Mouse (Mus musculus) lung, embryonic 14.5 days (tissue): ENCODE measurements around the gene Otp. TPM values are rescaled to one million over a fixed set of nuclear protein-coding genes. Genes with fewer than 3 reads are reported as not detected.

Source experiments
- ATAC-seq: fragments of 200-750 bp; cut with Nextera tagmentation; 2 replicates; pipeline ENCODE4 v1.8.0; 2017; ENCODE audit warnings: mild to moderate bottlenecking, moderate TSS enrichment, moderate library complexity; ENCODE audit not compliant: insufficient read depth
- DNase-seq: peaks from one replicate; pipeline ENCODE4 v3.0.0-alpha.2; 2015
- H3K27ac ChIP-seq: fragments of 300-500 bp; sonication (generic); 2 replicates; pipeline ENCODE4 v1.5.1; 2014; ENCODE audit warnings: low read depth, mild to moderate bottlenecking, moderate library complexity
- H3K27me3 ChIP-seq: fragments of 300-500 bp; sonication (generic); 2 replicates; pipeline ENCODE4 v1.6.1; 2014; ENCODE audit warnings: low read length, control low read depth; ENCODE audit not compliant: insufficient read depth
- H3K36me3 ChIP-seq: fragments of 300-500 bp; sonication (generic); 2 replicates; pipeline ENCODE4 v1.6.1; 2014; ENCODE audit warnings: control low read depth; ENCODE audit not compliant: insufficient read depth
- H3K4me1 ChIP-seq: fragments of 300-500 bp; sonication (generic); 2 replicates; pipeline ENCODE4 v1.6.1; 2014; ENCODE audit warnings: antibody characterized with exemption, control low read depth; ENCODE audit not compliant: insufficient read depth
- H3K4me2 ChIP-seq: fragments of 300-500 bp; sonication (generic); 2 replicates; pipeline ENCODE4 v1.6.1; 2014; ENCODE audit warnings: mild to moderate bottlenecking
- H3K4me3 ChIP-seq: fragments of 300-500 bp; sonication (generic); 2 replicates; pipeline ENCODE4 v1.5.1; 2014; ENCODE audit warnings: low read depth, low read length
- H3K9ac ChIP-seq: fragments of 300-500 bp; sonication (generic); 2 replicates; pipeline ENCODE4 v1.6.1; 2014
- H3K9me3 ChIP-seq: fragments of 300-500 bp; sonication (generic); 2 replicates; pipeline ENCODE4 v1.6.1; 2016; ENCODE audit warnings: low read depth, low read length, control low read depth
- CTCF ChIP-seq: IDR thresholded peaks from 2 replicates; pipeline ENCODE4 v1.5.1; 2016; ENCODE audit warnings: antibody characterized with exemption, low read depth
- WGBS: fragments of 180-500 bp; shearing (Covaris S2); extraction: QIAGEN DNeasy Blood & Tissue Kit; methylation state at CpG from one replicate; pipeline ENCODE4 v1.1.7; 2014; 5-methylcytosine and 5-hydroxymethylcytosine counted together
- polyA plus RNA-seq: library from polyadenylated mRNA; unstranded; fragments of >200 nt; fragmentation: Nextera tagmentation; extraction: Ambion mirVana; gene quantifications from 2 replicates; pipeline ENCODE4 v1.2.1, GENCODE M21; 2014

Otp gene
- polyA plus RNA-seq, 1 experiment from 2014 or later: not detected

DNA sequence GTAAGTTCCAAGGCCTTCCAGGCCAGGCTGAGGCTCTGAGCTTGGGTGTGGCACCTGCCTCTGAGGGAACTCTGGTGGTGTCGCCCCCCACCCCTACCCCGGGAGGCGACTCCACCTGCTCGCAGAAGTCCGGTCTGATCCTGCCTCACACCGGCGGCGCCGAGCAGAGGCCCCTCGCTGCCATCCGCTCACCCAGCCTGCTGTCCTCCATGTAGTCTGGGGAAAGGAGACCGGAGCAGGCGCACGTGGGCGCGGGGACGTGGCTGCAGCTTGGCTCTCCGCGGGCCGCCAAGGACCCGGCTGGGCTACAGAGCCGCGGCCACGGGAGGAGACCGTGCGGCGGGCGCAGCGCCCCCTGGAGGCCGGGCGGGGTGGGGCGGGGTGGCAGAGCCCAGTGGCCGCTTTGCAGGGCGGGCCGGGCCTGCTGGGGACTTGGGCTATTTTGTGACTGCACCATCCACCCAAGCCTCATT is 6.9 kb upstream of the Otp start:
- peak; percentile 72 for ATAC-seq
- Histone ChIP-seq H3K27me3 (peaks cover 77% of the 10 kb centered on the region), H3K4me3 (peak overlapping the region; percentile 26), H3K36me3 (no peaks in the 10 kb centered on the region), H3K4me2 (peak overlapping the region; percentile 61), H3K4me1 (no peaks in the 10 kb centered on the region), H3K9me3 (no peaks in the 10 kb centered on the region), H3K9ac (peak overlapping the region; percentile 13), H3K27ac (no peak overlapping the region)
- DNase-seq: peak; percentile 56
- 0 out of 2 replicates have a peak, but pooled peaks have one; percentile 20 for TF ChIP-seq CTCF
- WGBS: under 1% methylated on average over 35 of the region's 35 CpGs

DNA sequence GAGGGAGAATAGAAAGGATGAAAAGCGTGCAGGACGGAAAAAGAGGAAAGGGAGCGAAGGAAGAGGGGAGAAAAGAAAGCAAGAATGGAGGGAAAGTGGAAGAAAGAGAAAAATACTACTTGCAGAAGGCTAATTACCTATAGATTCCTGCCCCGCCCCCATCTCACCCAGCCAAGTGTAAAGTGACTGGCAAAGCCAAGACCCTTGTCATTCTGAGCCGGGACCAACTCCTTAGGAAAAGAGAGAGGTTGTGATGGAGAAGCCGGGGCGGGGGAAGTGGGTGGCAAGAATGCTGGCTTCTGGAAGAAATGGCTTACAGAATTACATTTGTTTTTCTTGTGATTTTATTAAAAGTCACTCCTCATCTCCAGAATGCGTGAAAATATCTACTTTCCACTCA is 5.9 kb upstream of the Otp start:
- TF ChIP-seq CTCF: no peak
- no peak for ATAC-seq
- Histone ChIP-seq H3K9ac (no peak overlapping the region), H3K4me3 (no peak overlapping the region), H3K4me1 (no peaks in the 10 kb centered on the region), H3K36me3 (no peaks in the 10 kb centered on the region), H3K9me3 (no peaks in the 10 kb centered on the region), H3K27ac (no peak overlapping the region), H3K4me2 (peak overlapping the region; percentile 61; the same call in 1 of the 2 replicates), H3K27me3 (peaks cover 88% of the 10 kb centered on the region)
- WGBS: 1% methylated on average over 8 of the region's 8 CpGs
- DNase-seq: no peak

DNA sequence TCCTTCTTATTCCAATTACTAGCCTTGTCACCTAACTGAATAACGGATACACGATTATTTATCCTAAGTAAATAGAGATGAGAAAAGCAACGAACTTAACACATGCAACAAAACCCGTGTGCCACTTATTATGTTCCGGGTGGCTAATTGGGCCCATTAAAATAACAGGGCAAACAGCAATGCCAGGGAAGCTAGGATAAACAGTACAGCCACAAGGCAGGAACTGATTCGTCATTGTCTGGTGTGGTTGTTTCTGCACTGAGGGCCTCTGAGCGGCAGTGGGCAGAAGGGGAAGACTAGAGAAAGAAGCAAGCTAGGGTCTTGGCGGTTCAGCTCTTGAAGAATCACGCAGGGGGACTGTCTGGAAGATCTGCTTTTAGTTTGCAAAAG is 5.3 kb upstream of the Otp start:
- no peak for ATAC-seq
- no peak for DNase-seq

DNA sequence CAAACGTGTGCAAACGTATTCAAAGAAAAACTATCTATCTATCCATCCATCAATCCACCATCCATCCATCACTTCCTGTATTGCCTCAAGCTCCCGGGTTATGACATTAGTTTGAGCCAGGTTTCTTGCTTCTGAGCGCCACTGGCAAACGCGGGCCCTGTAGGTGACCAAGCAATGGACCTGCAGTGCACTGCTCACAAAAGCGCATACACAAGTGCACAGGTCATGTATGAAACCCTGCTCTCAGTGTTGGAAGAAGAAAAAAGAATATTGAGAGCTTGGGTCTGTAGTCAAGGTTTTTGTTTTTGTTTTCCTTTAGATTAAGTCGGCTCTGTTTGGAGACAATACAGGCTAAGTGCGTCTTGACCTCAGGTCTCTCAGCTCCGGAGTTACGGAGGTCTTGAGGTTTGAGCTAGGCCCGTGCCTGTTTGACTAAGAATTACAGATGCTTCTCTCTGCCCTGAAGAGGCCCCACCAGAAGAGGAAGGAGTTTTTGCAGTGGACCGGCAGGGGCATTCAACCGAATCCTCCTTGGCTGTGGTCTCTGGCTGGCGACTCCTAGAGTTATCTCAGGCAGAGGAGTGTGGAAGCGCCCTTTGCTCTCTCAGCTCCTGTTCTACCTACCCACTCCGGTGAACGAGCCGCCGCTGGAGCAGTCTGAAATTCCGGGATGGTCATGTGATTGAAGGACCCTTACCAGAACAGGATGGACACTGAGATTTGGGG is 4.8 kb upstream of the Otp start:
- Histone ChIP-seq H3K27me3 (peaks cover 96% of the 10 kb centered on the region), H3K4me2 (no peak overlapping the region), H3K9me3 (no peaks in the 10 kb centered on the region), H3K27ac (no peak overlapping the region), H3K4me3 (no peak overlapping the region), H3K4me1 (no peaks in the 10 kb centered on the region), H3K9ac (no peak overlapping the region), H3K36me3 (no peaks in the 10 kb centered on the region)
- WGBS: 2% methylated on average over 21 of the region's 21 CpGs
- DNase-seq (no peak), ATAC-seq (no peak)
- no peak for TF ChIP-seq CTCF

More for the DNA sequence above, 5.3 kb upstream of the Otp start:
- no peak overlapping the region for H3K9ac ChIP-seq
- H3K27me3 ChIP-seq: peaks cover 91% of the 10 kb centered on the region
- no peak overlapping the region for H3K4me3 ChIP-seq
- H3K4me2 ChIP-seq: no peak overlapping the region
- H3K9me3 ChIP-seq: no peaks in the 10 kb centered on the region
- H3K27ac ChIP-seq: no peak overlapping the region
- WGBS: 2% methylated on average over 9 of the region's 9 CpGs
- H3K4me1 ChIP-seq: no peaks in the 10 kb centered on the region
- H3K36me3 ChIP-seq: no peaks in the 10 kb centered on the region
- TF ChIP-seq CTCF: no peak

DNA sequence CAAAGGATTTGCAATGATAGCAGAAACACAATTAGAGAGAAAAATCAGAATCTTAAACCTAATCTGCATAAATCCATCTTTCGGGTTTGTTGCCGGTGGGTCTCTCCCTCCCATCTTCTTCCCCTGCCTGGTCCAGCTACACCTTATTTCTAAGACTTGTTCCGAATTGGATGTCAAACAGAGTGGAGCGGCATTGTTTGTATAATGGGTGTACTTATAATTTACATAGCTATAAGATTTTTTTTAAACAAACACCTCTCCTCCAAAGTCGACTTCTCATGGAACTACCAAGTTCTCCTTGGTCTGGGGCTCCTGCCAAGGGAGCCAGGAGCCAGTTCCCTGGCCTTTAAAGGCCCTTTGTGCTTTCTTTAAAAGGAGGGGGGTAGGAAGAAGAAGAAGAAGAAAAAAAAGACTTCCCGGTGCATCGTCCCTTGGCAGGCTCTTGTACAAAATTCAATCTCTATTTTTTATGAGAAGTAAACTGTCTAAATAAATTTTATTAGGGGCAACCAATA is 3.5 kb upstream of the Otp start:
- TF ChIP-seq CTCF: no peak
- H3K4me1 ChIP-seq: no peaks in the 10 kb centered on the region
- WGBS: 2% methylated on average over 7 of the region's 7 CpGs
- H3K36me3 ChIP-seq: no peaks in the 10 kb centered on the region
- ATAC-seq (no peak), DNase-seq (no peak)
- H3K4me3 ChIP-seq: no peak overlapping the region
- H3K4me2 ChIP-seq: no peak overlapping the region
- H3K9me3 ChIP-seq: no peaks in the 10 kb centered on the region
- no peak overlapping the region for H3K27ac ChIP-seq
- peaks cover 97% of the 10 kb centered on the region for H3K27me3 ChIP-seq
- H3K9ac ChIP-seq: no peak overlapping the region

DNA sequence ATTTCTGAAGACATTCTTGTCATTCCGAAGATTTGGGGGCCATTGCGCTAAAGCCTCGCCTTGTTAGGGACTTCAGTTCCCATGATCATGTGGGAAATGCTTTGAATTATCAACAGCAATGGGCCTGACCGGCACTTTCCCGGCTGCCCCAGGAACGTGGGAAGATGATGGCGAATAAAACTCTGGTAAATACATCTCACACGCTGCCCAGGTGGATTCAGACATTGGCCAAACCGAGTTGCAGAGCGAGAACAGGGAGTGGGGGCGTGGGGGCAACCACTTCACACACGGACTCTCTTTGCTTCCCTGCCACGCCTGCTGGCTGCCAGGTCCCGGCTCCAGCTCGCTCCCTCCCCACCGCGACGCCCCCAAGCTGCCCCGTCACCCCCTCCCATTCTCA is 3.0 kb upstream of the Otp start:
- TF ChIP-seq CTCF: no peak

More for the DNA sequence above, 3.0 kb upstream of the Otp start:
- H3K9me3 ChIP-seq: no peaks in the 10 kb centered on the region
- no peaks in the 10 kb centered on the region for H3K4me1 ChIP-seq
- no peak overlapping the region for H3K4me2 ChIP-seq
- H3K27ac ChIP-seq: no peak overlapping the region
- no peak for ATAC-seq
- H3K9ac ChIP-seq: no peak overlapping the region
- H3K36me3 ChIP-seq: no peaks in the 10 kb centered on the region
- H3K27me3 ChIP-seq: peaks cover 97% of the 10 kb centered on the region
- under 1% methylated on average over 19 of the region's 19 CpGs for WGBS
- DNase-seq: no peak
- no peak overlapping the region for H3K4me3 ChIP-seq
